Mouse (Mus musculus): ENCODE results near the gene Kif24. TPM values are rescaled to one million over a fixed set of nuclear protein-coding genes. Genes with fewer than 3 reads are reported as not detected.

Gene Kif24
- polyA plus RNA-seq, 1 experiment from 2014 or later: 8.9 TPM

DNA sequence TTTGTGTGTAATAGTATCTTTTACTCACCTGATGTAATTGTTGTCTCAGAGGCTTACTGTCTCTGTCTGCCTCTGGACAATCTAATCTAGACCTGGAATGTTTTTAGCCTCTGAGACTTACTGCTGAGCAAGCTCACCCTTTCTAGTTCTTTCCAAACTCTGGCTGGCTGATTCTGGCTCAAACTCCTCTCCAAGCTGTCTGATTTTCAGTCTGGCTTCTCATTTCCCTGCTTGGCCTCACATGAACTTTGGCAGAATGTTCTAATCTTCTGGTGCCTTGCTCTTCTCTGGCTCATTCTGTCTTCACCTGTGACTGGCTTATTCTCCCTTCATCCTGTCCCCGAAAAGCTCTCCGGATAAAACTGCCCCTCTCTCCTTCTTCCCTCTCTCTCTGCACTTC is 118.7 kb downstream of the Kif24 start:
- no peaks in the 10 kb centered on the region for H3K9me3 ChIP-seq (replicated peaks)
- H3K27me3 ChIP-seq: no peaks in the 10 kb centered on the region
- no peak overlapping the region for H3K4me2 ChIP-seq (replicated peaks)
- no peak overlapping the region for H3K9ac ChIP-seq
- no peaks in the 10 kb centered on the region for H3K36me3 ChIP-seq
- WGBS: 59% methylated on average over 2 of the region's 2 CpGs
- no peak overlapping the region for H3K27ac ChIP-seq (replicated peaks)
- peaks cover 7% of the 10 kb centered on the region; the same call in 1 of the 2 replicates for H3K4me1 ChIP-seq
- H3K4me3 ChIP-seq (replicated peaks): no peak overlapping the region
- no peak for ATAC-seq (ENCODE audit: insufficient number of reproducible peaks, low FRiP score, low TSS enrichment, low read depth)

DNA sequence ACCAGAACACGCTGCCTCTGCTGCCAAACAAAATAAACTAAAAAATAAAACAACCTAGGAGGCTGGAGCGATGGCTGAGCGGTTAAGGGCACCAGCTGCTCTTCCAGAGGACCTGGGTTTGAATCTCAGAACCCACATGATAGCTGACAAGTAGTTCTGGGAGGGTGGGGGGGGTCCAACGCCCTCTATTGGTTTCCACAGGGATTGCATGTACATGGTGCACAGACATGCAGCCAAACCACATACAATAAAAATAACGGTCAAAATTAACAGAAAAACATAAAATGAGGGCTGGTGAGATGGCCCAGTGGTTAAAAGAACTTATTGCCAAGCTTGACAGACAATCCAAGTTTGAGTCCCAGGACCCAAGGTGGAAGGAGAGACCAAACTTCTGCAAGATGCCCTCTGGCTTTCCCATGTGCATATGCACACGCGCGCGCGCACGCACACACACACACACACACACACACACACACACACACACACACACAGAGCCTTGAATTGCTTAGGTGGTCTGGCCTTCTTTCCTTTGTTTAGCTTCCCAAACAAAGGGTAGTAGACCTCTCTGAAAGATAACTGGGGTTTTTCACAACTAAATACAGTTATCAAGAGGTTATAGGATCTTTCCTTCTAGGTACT is 123.7 kb downstream of the Kif24 start:
- H3K27me3 ChIP-seq: no peaks in the 10 kb centered on the region
- H3K27ac ChIP-seq (replicated peaks): no peak overlapping the region
- no peak overlapping the region for H3K4me2 ChIP-seq (replicated peaks)
- H3K9me3 ChIP-seq (replicated peaks): no peaks in the 10 kb centered on the region
- WGBS: 80% methylated on average over 11 of the region's 11 CpGs
- H3K36me3 ChIP-seq: no peaks in the 10 kb centered on the region
- no peak overlapping the region for H3K9ac ChIP-seq
- ATAC-seq (ENCODE audit: insufficient number of reproducible peaks, low FRiP score, low TSS enrichment, low read depth): no peak
- no peak overlapping the region for H3K4me3 ChIP-seq (replicated peaks)
- no peaks in the 10 kb centered on the region for H3K4me1 ChIP-seq

Other genes with a start within 250 kb of the Kif24 start
- 59.8 and 64.4 TPM in 2 replicates for gene Ubap2, start 189.7 kb downstream of the Kif24 start, polyA plus RNA-seq (2015; fragmentation: Nextera tagmentation; extraction: Ambion mirVana)
- 59.7 and 60.8 TPM in 2 replicates for gene Dcaf12, start 150.0 kb downstream of the Kif24 start, polyA plus RNA-seq (2015; fragmentation: Nextera tagmentation; extraction: Ambion mirVana)
- gene Ubap1, start 115.9 kb downstream of the Kif24 start, polyA plus RNA-seq (2015; fragmentation: Nextera tagmentation; extraction: Ambion mirVana): 54.0 and 54.1 TPM in 2 replicates
- 47.0 and 47.1 TPM in 2 replicates for gene Nudt2, start 264 bp upstream of the Kif24 start, polyA plus RNA-seq (2015; fragmentation: Nextera tagmentation; extraction: Ambion mirVana)
- gene AI464131, start 38.2 kb upstream of the Kif24 start, polyA plus RNA-seq (2015; fragmentation: Nextera tagmentation; extraction: Ambion mirVana): 7.6 and 7.7 TPM in 2 replicates
- 15.1 and 31.4 TPM in 2 replicates for gene 1110017D15Rik, start 52.4 kb upstream of the Kif24 start, polyA plus RNA-seq (2015; fragmentation: Nextera tagmentation; extraction: Ambion mirVana)
- 3.2 and 3.6 TPM in 2 replicates for gene Fam219a, start 104.7 kb upstream of the Kif24 start, polyA plus RNA-seq (2015; fragmentation: Nextera tagmentation; extraction: Ambion mirVana)
- gene Dnaic1, start 104.9 kb upstream of the Kif24 start, polyA plus RNA-seq (2015; fragmentation: Nextera tagmentation; extraction: Ambion mirVana): 3.3 and 4.6 TPM in 2 replicates
- gene Enho, start 175.4 kb upstream of the Kif24 start, polyA plus RNA-seq (2015; fragmentation: Nextera tagmentation; extraction: Ambion mirVana): 23.8 and 27.3 TPM in 2 replicates
- gene Cntfr, start 232.2 kb upstream of the Kif24 start, polyA plus RNA-seq (2015; fragmentation: Nextera tagmentation; extraction: Ambion mirVana): 16.2 and 19.0 TPM in 2 replicates
- 407 and 429 TPM in 2 replicates for gene Il11ra1, start 235.1 kb upstream of the Kif24 start, polyA plus RNA-seq (2015; fragmentation: Nextera tagmentation; extraction: Ambion mirVana)
- gene Rpp25l, start 248.6 kb upstream of the Kif24 start, polyA plus RNA-seq (2015; fragmentation: Nextera tagmentation; extraction: Ambion mirVana): 70.0 and 79.8 TPM in 2 replicates

All from embryonic facial prominence, embryonic 15.5 days (tissue).